Mouse (Mus musculus): Measurements from ENCODE around the gene Zfp507. TPM values are rescaled to one million over a fixed set of nuclear protein-coding genes. Genes with fewer than 3 reads are reported as not detected.

Zfp507 gene
- polyA plus RNA-seq, 1 experiment from 2014 or later, result 18.8 TPM

DNA sequence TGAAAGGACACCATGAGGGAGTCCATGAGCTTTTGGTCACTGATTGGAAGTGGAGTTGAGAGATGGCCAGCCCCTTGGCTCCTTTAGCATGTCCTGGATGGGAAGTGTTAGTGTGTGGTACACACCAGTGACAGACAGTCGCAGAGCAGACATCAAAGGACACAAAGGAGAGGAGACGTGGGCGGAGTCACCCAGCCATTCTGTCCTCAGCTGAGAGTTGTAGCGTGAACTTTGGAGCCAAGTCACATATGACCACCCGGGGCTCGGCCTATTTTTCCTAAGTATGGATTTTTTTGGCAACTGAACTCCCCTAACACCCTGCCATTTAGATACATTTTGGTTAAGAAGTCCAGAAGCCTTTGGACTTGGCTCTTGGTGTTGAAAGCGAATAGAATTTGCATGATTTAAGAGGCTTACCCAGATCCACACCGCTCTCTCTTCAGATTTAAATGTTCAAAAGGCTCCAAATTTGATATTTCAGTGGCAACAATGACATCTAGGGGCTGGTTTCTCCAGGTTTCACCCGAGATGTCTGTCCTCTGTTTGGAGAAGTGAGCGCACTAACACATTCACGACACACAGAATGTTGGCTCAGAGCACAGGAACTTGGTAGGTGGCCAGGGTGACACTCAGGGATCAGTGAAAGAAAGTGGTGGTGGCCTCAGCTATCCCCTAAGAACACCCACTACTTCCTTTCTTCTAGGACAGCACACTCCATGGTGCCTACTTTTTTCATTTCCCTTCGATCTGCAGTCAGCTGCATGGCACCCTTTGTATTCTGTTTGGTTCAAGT, 12.2 kb upstream of the Zfp507 start:
- no peaks in the 10 kb centered on the region for H3K36me3 ChIP-seq
- no peak overlapping the region for H3K4me3 ChIP-seq (replicated peaks)
- no peaks in the 10 kb centered on the region for H3K4me1 ChIP-seq
- H3K9ac ChIP-seq, result no peak overlapping the region
- no peaks in the 10 kb centered on the region for H3K27me3 ChIP-seq
- no peak overlapping the region for H3K27ac ChIP-seq (replicated peaks)
- ATAC-seq (ENCODE audit: insufficient number of reproducible peaks, low FRiP score, low TSS enrichment, low read depth), result no peak
- 76% methylated on average over 12 of the region's 12 CpGs for WGBS
- no peak overlapping the region for H3K4me2 ChIP-seq (replicated peaks)
- no peaks in the 10 kb centered on the region for H3K9me3 ChIP-seq (replicated peaks)

DNA sequence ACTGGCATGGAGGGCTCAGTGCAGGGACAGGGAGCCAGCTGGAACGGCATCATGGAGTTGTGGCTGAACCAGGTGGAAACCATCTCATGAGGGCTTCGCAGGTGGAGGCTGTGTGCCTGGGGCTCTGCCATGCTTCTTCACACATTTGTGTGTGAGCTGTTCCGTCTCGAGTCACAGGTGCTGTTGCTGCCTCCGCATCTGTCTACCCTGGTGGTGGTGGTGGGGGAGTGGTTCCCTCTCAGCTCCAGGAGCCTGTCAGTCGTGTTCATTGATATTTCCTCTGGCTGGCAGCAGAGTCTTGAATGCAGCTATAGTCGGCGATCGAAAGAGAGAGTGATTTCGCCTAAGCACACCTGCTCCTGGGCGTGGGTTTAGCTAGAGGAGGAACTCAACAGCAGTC, 10.5 kb upstream of the Zfp507 start:
- no peaks in the 10 kb centered on the region for H3K27me3 ChIP-seq
- no peaks in the 10 kb centered on the region for H3K4me1 ChIP-seq
- no peak overlapping the region for H3K27ac ChIP-seq (replicated peaks)
- no peaks in the 10 kb centered on the region for H3K36me3 ChIP-seq
- no peaks in the 10 kb centered on the region for H3K9me3 ChIP-seq (replicated peaks)
- H3K4me3 ChIP-seq (replicated peaks), result no peak overlapping the region
- WGBS, result 78% methylated on average over 11 of the region's 11 CpGs
- H3K9ac ChIP-seq, result no peak overlapping the region
- no peak for ATAC-seq (ENCODE audit: insufficient number of reproducible peaks, low FRiP score, low TSS enrichment, low read depth)
- no peak overlapping the region for H3K4me2 ChIP-seq (replicated peaks)

DNA sequence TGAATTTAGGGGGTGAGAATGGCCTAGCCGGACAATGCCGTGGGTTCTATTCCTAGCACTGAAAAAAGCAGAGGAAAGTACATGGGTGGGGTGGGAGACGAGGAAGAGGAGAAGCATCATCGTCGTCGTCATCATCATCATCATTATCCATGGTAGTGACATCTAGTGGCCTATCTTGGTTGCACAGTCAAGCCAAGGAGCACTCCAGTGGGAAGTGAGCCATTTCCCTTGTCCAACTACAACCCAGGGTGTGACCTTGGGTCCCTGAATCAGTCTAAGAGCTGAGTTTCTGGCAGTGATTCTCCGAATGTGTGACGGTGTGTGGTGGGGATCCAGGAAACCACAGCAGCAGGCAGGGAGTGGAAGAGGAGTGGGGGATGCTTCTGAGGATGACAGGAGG, 7.9 kb upstream of the Zfp507 start:
- ATAC-seq (ENCODE audit: insufficient number of reproducible peaks, low FRiP score, low TSS enrichment, low read depth), result no peak
- WGBS, result 48% methylated on average over 8 of the region's 8 CpGs

DNA sequence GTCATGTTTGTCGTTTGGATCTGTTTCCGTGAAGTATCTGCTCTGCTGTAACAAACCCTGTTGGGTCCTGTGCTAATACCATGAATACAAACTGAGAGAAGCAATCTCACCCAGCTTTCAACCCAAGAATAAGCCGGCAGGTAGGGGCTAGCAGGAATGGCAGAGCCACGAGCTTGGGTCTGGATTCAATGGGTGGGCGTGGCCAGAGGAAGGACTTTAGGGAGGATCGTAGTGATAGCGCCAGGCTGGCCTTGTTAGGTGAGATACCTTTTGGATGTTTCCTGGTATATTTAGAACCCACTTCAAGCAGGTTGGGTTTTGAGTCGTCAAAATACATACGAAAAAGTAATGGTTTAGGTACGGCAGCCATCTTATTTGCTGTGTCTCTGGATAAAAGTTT, 1.4 kb upstream of the Zfp507 start:
- H3K4me3 ChIP-seq (replicated peaks), result no peak overlapping the region
- no peaks in the 10 kb centered on the region for H3K27me3 ChIP-seq
- no peak overlapping the region for H3K27ac ChIP-seq (replicated peaks)
- no peak overlapping the region for H3K9ac ChIP-seq
- H3K4me2 ChIP-seq (replicated peaks), result no peak overlapping the region
- no peak for ATAC-seq (ENCODE audit: insufficient number of reproducible peaks, low FRiP score, low TSS enrichment, low read depth)
- peaks cover 10% of the 10 kb centered on the region; the same call in 1 of the 2 replicates for H3K4me1 ChIP-seq
- no peaks in the 10 kb centered on the region for H3K9me3 ChIP-seq (replicated peaks)
- 81% methylated on average over 10 of the region's 10 CpGs for WGBS
- H3K36me3 ChIP-seq, result peaks cover 10% of the 10 kb centered on the region

More for the DNA sequence above, 7.9 kb upstream of the Zfp507 start:
- Histone ChIP-seq H3K9ac (no peak overlapping the region), H3K27me3 (no peaks in the 10 kb centered on the region), H3K4me2 (replicated peaks) (no peak overlapping the region), H3K4me1 (no peaks in the 10 kb centered on the region), H3K9me3 (replicated peaks) (no peaks in the 10 kb centered on the region), H3K36me3 (no peaks in the 10 kb centered on the region), H3K27ac (replicated peaks) (no peak overlapping the region), H3K4me3 (replicated peaks) (no peak overlapping the region)

DNA sequence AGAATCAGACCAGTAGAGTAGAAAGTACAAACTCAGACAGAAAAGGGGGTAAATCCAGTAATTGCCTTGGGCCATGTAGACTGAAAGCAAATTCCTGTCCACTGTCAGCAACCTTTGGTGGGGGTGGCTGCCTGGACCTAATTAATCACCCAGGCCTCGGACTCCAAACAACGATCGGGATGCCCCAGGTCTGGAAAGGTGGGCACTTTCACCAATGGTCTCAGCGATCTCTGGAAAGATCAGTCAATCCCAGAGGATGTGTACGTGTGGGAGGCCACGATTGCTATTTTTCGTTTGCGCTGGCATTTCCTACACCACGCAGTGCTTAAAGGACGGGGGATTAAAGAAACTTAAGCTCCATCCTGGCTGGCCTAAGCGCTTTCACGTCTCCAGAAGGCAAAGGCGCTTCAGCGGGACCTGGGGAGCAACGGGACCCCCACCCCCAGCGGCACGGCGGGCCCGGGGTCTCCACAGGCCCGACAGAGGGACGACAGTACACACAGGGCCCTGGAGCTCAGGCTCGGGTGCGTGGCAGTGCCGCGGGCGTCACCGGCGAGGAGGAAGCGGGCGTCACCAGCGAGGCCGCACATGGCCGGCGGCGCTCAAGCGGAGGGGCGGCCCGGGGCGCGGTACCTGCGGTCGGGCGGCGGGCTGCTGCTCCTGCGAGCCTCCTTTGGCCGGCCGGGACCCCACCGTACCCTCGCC, 450 bp downstream of the Zfp507 start:
- 0% methylated on average over 47 of the region's 49 CpGs for WGBS
- ATAC-seq (ENCODE audit: insufficient number of reproducible peaks, low FRiP score, low TSS enrichment, low read depth), result peak; percentile 81

DNA sequence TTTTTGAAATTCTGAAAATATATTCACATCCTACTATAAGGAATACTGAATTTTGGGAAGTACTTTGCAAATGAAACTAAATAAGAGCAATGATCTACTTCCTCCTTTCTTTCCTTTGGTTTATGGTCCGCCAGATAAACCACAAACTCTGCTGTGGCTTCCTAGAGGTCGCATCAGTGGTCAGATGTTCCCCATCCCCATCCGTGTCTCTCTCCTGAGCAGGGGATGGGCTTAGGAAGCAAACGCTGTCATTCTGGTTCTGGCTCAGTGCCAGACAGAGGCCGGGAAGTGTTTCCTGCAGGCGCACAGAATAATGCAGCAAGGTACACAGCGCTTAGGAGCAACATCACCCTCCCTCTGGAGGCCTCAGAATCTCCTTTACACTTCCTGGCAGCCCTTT, 6.7 kb downstream of the Zfp507 start:
- Histone ChIP-seq H3K27me3 (no peaks in the 10 kb centered on the region), H3K36me3 (peaks cover 88% of the 10 kb centered on the region), H3K9me3 (replicated peaks) (no peaks in the 10 kb centered on the region), H3K4me3 (replicated peaks) (no peak overlapping the region), H3K9ac (no peak overlapping the region), H3K27ac (replicated peaks) (no peak overlapping the region), H3K4me2 (replicated peaks) (no peak overlapping the region), H3K4me1 (peaks cover 6% of the 10 kb centered on the region; the same call in 1 of the 2 replicates)
- no peak for ATAC-seq (ENCODE audit: insufficient number of reproducible peaks, low FRiP score, low TSS enrichment, low read depth)
- WGBS, result 57% methylated on average over 7 of the region's 7 CpGs

More for the DNA sequence above, 450 bp downstream of the Zfp507 start:
- Histone ChIP-seq H3K9me3 (replicated peaks) (no peaks in the 10 kb centered on the region), H3K36me3 (peaks cover 27% of the 10 kb centered on the region), H3K27me3 (no peaks in the 10 kb centered on the region), H3K4me3 (replicated peaks) (peak overlapping the region; percentile 92), H3K4me1 (peaks cover 10% of the 10 kb centered on the region; the same call in 1 of the 2 replicates), H3K9ac (peak overlapping the region; percentile 97), H3K27ac (replicated peaks) (peak overlapping the region; percentile 89), H3K4me2 (replicated peaks) (peak overlapping the region; percentile 67)

DNA sequence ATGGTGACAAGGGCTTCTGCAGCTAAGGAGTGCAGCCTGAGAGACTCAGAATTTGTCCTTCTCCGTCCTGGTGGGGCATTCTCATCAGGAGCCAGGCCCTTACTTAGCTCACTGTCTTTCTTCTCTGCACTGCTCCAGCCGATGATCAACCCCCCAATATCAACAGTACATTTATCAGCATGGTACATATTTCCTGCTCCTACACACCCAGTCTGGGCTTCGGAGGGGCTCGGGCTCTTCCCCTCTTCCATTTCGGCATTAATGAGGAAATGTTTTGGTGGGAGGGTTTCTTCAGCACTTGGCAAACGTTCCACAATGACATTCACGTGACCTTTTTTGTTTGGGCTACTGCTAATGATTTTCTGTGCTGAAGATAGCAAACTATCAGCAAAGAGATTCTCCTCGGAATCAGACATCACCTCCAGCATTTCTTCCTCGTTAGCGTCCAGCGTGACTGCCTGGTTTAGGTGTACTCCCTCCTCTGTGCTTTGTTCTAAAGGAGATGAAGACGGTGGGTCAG, 8.6 kb downstream of the Zfp507 start:
- H3K36me3 ChIP-seq, result peaks cover 93% of the 10 kb centered on the region
- ATAC-seq (ENCODE audit: insufficient number of reproducible peaks, low FRiP score, low TSS enrichment, low read depth), result no peak
- H3K27me3 ChIP-seq, result no peaks in the 10 kb centered on the region
- no peak overlapping the region for H3K9ac ChIP-seq
- H3K4me3 ChIP-seq (replicated peaks), result no peak overlapping the region
- no peak overlapping the region for H3K27ac ChIP-seq (replicated peaks)
- H3K9me3 ChIP-seq (replicated peaks), result no peaks in the 10 kb centered on the region
- 86% methylated on average over 12 of the region's 12 CpGs for WGBS
- 0 out of 2 replicates have a peak, but pooled peaks cover 3% of the 10 kb centered on the region for H3K4me1 ChIP-seq
- H3K4me2 ChIP-seq (replicated peaks), result no peak overlapping the region

DNA sequence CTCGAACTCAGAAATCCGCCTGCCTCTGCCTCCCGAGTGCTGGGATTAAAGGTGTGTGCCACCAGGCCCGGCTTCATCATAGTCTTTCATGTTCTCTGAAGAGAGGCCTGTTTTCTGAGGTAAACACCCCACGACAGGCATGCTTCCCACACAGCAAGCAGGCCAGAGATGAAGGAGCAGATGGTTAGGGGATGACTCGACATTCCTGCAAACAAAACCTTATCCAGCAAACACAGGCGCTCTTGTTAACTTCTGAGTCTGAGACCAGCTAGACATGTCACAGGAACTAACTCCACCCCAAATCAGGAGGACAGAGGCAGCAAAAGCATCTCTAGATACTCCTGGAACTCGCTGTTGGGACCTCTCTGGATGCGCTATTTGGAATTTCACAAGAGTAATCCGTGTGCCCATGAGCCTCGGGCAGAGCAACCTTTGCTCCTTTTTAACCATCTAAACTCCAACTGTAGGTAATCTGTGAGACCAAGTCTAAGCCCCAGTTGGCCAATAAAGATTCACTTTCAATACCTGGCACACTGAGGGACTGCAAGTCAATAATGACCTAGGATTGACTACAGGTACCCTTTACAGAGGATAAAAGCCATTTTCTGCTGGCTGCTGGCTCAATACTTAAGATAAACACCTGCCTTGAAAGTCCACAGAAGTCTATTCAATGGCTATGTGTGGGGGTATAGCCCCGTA, 10.5 kb downstream of the Zfp507 start:
- no peak overlapping the region for H3K27ac ChIP-seq (replicated peaks)
- H3K4me1 ChIP-seq, result 0 out of 2 replicates have a peak, but pooled peaks cover 3% of the 10 kb centered on the region
- no peak for ATAC-seq (ENCODE audit: insufficient number of reproducible peaks, low FRiP score, low TSS enrichment, low read depth)
- peaks cover 85% of the 10 kb centered on the region for H3K36me3 ChIP-seq
- H3K27me3 ChIP-seq, result no peaks in the 10 kb centered on the region
- H3K4me2 ChIP-seq (replicated peaks), result no peak overlapping the region
- H3K9me3 ChIP-seq (replicated peaks), result no peaks in the 10 kb centered on the region
- 85% methylated on average over 12 of the region's 12 CpGs for WGBS
- no peak overlapping the region for H3K4me3 ChIP-seq (replicated peaks)
- H3K9ac ChIP-seq, result no peak overlapping the region

- H3K27ac ChIP-seq (replicated peaks), result no peak overlapping the region
- H3K36me3 ChIP-seq, result peaks cover 81% of the 10 kb centered on the region
- no peak overlapping the region for H3K4me2 ChIP-seq (replicated peaks)
- no peaks in the 10 kb centered on the region for H3K9me3 ChIP-seq (replicated peaks)
- ATAC-seq (ENCODE audit: insufficient number of reproducible peaks, low FRiP score, low TSS enrichment, low read depth), result no peak
- 77% methylated on average over 8 of the region's 8 CpGs for WGBS
- no peaks in the 10 kb centered on the region for H3K4me1 ChIP-seq
- H3K4me3 ChIP-seq (replicated peaks), result no peak overlapping the region
- H3K9ac ChIP-seq, result no peak overlapping the region
- H3K27me3 ChIP-seq, result no peaks in the 10 kb centered on the region
Observed at GRCm38 (mm10) chr7:35790926-35791325, 11.9 kb downstream of the Zfp507 start.

DNA sequence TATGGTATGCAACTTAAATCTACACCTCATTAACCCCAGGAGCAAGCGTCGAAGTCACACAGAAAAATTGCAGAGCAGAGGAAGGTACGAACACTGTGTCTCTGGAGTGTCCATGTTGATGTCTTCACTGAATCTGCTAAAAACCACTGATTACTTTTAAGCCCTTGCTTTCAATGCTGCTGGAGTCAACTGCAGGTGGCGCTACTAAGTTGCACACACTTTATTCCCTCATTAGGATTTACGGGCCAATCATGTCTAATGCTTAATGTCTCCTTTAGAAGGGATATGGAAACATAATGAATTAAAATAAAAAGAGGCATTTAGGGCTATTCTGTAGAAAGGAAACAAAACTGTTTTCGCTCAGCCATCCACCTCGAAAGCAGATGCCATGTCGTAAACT, 12.6 kb downstream of the Zfp507 start:
- 83% methylated on average over 8 of the region's 8 CpGs for WGBS
- Histone ChIP-seq H3K9me3 (replicated peaks) (no peaks in the 10 kb centered on the region), H3K27me3 (no peaks in the 10 kb centered on the region), H3K36me3 (peaks cover 82% of the 10 kb centered on the region), H3K4me3 (replicated peaks) (no peak overlapping the region), H3K27ac (replicated peaks) (no peak overlapping the region), H3K9ac (no peak overlapping the region), H3K4me2 (replicated peaks) (no peak overlapping the region), H3K4me1 (no peaks in the 10 kb centered on the region)
- ATAC-seq (ENCODE audit: insufficient number of reproducible peaks, low FRiP score, low TSS enrichment, low read depth), result no peak

GRCm38 (mm10) chr7:35785579-35785978, 17.2 kb downstream of the Zfp507 start:
- H3K27me3 ChIP-seq, result no peaks in the 10 kb centered on the region
- no peak overlapping the region for H3K27ac ChIP-seq (replicated peaks)
- H3K36me3 ChIP-seq, result peaks cover 57% of the 10 kb centered on the region
- no peaks in the 10 kb centered on the region for H3K9me3 ChIP-seq (replicated peaks)
- no peak overlapping the region for H3K9ac ChIP-seq
- ATAC-seq (ENCODE audit: insufficient number of reproducible peaks, low FRiP score, low TSS enrichment, low read depth), result no peak
- H3K4me2 ChIP-seq (replicated peaks), result no peak overlapping the region
- H3K4me1 ChIP-seq, result no peaks in the 10 kb centered on the region
- H3K4me3 ChIP-seq (replicated peaks), result no peak overlapping the region
- 72% methylated on average over 4 of the region's 4 CpGs for WGBS
